Mouse (Mus musculus) hindbrain, embryonic 16.5 days (tissue): ENCODE results near the gene Olfr807. TPM values are rescaled to one million over a fixed set of nuclear protein-coding genes. Genes with fewer than 3 reads are reported as not detected.

Experiments used
- microRNA-seq: library from miRNA; unstranded; fragments of <30 nt; microRNA quantifications from one replicate; pipeline ENCODE4, GENCODE M21; 2017
- polyA plus RNA-seq: library from polyadenylated mRNA; unstranded; fragments of >200 nt; fragmentation: Nextera tagmentation; extraction: Ambion mirVana; gene quantifications from 2 replicates; pipeline ENCODE4 v1.2.1, GENCODE M21; 2015

Olfr807 gene
- polyA plus RNA-seq, 1 experiment from 2014 or later: not detected

Small RNA genes within 50 kb of the gene (microRNA-seq; reads per million reads assigned to microRNA genes)
- not detected for gene Gm24485

Other genes starting within 250 kb of the Olfr807 start
- not detected in 2 replicates for gene Olfr791, start 236.0 kb downstream of the Olfr807 start, polyA plus RNA-seq
- not detected in 2 replicates for gene Olfr792, start 218.6 kb downstream of the Olfr807 start, polyA plus RNA-seq
- not detected in 2 replicates for gene Olfr794, start 190.1 kb downstream of the Olfr807 start, polyA plus RNA-seq
- not detected in 2 replicates for gene Olfr796, start 145.2 kb downstream of the Olfr807 start, polyA plus RNA-seq
- gene Olfr798, start 129.9 kb downstream of the Olfr807 start, polyA plus RNA-seq: not detected in 2 replicates
- gene Olfr799, start 120.3 kb downstream of the Olfr807 start, polyA plus RNA-seq: not detected in 2 replicates
- gene Olfr800, start 100.1 kb downstream of the Olfr807 start, polyA plus RNA-seq: not detected in 2 replicates
- not detected in 2 replicates for gene Olfr801, start 83.9 kb downstream of the Olfr807 start, polyA plus RNA-seq
- 0.02 TPM in 1 of 2 replicates, not detected in the other for gene Olfr802, start 69.6 kb downstream of the Olfr807 start, polyA plus RNA-seq
- gene Olfr803, start 63.5 kb downstream of the Olfr807 start, polyA plus RNA-seq: not detected in 2 replicates
- gene Olfr804, start 54.6 kb downstream of the Olfr807 start, polyA plus RNA-seq: not detected in 2 replicates
- not detected in 2 replicates for gene Olfr805, start 28.4 kb downstream of the Olfr807 start, polyA plus RNA-seq
- gene Olfr806, start 15.9 kb downstream of the Olfr807 start, polyA plus RNA-seq: not detected in 2 replicates
- not detected in 2 replicates for gene Olfr808, start 7.7 kb upstream of the Olfr807 start, polyA plus RNA-seq
- gene Olfr809, start 16.8 kb upstream of the Olfr807 start, polyA plus RNA-seq: not detected in 2 replicates
- gene Olfr810, start 37.1 kb upstream of the Olfr807 start, polyA plus RNA-seq: not detected in 2 replicates
- gene Olfr811, start 46.6 kb upstream of the Olfr807 start, polyA plus RNA-seq: not detected in 2 replicates
- not detected in 2 replicates for gene Olfr812, start 88.3 kb upstream of the Olfr807 start, polyA plus RNA-seq
- gene Olfr813, start 97.6 kb upstream of the Olfr807 start, polyA plus RNA-seq: not detected in 2 replicates
- gene Olfr814, start 122.1 kb upstream of the Olfr807 start, polyA plus RNA-seq: not detected in 2 replicates
- not detected in 2 replicates for gene Olfr815, start 148.1 kb upstream of the Olfr807 start, polyA plus RNA-seq
- not detected in 2 replicates for gene Olfr816, start 157.8 kb upstream of the Olfr807 start, polyA plus RNA-seq
- gene Olfr818, start 191.3 kb upstream of the Olfr807 start, polyA plus RNA-seq: not detected in 2 replicates
- not detected in 2 replicates for gene Olfr819, start 209.5 kb upstream of the Olfr807 start, polyA plus RNA-seq
- not detected in 2 replicates for gene Olfr247, start 218.3 kb upstream of the Olfr807 start, polyA plus RNA-seq
- not detected in 2 replicates for gene Gm10310, start 227.3 kb upstream of the Olfr807 start, polyA plus RNA-seq